Mouse (Mus musculus): Measurements from ENCODE around the gene Ovca2.
A peak's percentile ranks its signal among the peaks of the same experiment; 100 is the strongest.

Ovca2 gene

DNA sequence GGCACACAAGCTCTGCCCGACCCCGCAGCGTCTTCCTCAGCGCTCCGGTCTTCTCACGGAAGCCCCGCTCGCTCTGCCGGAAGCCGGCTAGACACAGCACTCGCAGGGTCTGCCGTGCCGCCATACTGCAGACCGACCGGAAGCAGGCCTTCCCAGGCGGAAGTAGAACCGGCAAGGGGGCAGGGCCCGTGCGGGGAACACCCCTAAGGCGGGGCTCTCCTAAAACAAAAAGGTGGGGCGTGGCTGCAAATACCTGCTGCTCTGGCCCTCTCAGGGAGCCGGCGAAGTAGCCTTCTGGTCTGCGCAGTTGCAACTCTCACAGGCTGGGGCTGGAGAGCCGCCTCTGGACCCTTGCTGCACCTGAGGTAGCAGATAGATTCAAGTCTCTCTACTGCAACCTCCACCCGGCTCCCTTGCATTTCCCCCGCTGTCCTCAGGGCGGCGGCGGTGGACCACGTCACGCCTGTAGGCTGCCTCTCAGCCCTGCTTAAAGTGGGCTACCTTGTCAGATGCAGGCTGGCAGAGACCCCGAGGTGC is at the start of gene Ovca2:
Ovca2 (minus strand) TSS at position 164 of the 537 bp plus-strand sequence.
- DNase-seq: peak; percentile 92

DNA sequence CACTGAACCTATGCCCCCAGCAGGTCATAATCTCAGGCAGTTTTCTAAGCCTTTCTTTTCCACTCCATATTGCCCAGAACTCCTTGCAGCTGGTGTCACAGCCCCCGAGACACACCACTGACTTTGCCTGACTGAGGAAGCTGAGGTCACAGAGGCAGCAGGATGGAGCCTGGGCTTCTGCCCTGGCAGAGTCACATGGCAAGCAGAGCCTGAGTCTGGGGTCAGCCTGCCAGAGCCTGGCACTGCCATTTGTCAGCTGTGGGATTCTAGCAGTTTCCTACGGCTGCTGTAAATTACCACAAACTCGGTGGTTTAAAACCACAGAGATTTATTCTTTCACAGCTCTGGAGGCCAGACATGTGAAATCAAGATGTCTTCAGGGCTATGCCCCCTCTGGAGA is 49.0 kb upstream of the Ovca2 start:
- no peak for DNase-seq

DNA sequence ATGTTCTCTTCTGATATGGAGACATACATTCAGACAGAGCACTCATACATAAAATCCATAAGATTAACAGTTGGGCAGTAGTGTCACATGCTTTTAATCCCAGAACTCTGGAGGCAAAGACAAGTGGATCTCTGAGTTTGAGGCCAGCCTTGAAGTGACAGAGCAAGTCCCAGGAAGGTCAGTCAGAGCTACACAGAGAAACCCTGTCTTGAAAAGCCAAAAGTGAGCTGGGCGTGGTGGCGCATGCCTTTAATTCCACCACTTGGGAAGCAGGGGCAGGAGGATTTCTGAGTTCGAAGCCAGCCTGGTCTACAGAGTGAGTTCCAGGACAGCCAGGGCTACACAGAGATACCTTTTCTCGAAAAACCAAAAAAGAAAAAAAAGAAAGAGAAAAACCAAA is 46.2 kb upstream of the Ovca2 start:
- DNase-seq: no peak

DNA sequence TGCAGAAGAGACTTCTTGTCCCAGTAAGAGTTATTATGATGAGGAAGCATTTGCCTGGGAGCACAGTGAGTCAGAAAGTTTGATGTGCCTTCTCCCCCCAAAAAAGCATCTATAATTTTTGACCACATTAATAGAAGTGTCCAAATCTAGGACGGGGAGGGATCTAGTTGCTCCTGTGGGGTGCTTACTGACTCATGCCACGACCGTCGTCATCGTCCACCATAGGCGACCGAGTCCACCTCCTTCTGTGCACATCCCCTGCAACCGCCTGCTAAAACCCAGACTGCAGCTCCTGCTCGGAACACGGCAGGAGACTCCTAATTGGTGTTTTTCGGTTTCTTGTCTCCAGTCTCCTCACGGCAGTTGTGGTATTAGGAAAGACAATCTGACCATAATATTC is 45.4 kb upstream of the Ovca2 start:
- no peak for DNase-seq

DNA sequence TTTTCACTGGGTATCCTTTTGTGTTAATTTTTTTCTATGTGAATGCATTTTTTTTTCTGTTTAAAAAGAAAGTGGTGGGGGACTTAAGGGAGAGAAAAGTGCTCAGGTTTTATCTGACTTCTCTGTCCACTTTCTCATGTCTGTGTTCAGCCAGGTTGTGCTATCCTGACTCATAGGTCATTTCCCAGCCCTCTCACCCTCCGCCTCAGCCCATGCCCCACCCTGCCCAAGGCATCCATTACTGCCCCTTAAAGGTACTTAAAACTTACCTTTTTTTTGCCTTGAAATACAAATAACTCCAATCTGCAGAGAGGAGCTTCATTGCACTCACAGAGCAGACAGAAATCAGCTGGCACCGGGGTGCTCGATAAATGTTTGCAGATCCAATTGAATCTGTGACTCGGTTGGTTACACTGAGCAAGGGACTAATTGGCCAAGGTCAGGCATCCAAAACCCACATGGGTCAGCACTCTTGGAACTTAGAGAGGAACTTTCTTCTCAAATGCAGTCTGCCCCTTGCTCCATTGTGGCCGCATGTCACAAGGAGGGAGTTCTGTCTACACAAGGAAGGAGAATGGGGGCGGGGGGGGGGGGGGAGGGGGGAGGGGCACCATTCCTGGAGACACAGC is 42.0 kb upstream of the Ovca2 start:
- DNase-seq: no peak

DNA sequence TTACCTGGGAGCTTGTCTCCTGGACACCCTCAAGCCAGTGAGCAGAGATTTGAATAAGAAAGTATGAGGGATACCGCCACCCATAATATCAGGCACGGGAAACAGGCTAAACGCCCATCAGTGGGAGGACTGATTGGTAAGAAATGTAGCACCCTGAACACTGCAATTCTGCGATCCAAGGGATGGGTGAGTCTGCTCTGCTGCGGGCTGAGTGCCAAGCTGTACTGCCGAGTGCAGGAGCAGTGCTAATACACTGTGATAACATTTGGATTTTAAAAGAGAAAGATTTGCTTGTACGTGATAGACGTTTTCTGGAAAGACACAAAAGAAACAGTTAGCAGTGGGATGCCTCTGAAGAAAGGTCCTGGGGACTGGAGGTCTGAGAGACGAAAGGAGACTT is 41.5 kb upstream of the Ovca2 start:
- DNase-seq: peak; percentile 57

DNA sequence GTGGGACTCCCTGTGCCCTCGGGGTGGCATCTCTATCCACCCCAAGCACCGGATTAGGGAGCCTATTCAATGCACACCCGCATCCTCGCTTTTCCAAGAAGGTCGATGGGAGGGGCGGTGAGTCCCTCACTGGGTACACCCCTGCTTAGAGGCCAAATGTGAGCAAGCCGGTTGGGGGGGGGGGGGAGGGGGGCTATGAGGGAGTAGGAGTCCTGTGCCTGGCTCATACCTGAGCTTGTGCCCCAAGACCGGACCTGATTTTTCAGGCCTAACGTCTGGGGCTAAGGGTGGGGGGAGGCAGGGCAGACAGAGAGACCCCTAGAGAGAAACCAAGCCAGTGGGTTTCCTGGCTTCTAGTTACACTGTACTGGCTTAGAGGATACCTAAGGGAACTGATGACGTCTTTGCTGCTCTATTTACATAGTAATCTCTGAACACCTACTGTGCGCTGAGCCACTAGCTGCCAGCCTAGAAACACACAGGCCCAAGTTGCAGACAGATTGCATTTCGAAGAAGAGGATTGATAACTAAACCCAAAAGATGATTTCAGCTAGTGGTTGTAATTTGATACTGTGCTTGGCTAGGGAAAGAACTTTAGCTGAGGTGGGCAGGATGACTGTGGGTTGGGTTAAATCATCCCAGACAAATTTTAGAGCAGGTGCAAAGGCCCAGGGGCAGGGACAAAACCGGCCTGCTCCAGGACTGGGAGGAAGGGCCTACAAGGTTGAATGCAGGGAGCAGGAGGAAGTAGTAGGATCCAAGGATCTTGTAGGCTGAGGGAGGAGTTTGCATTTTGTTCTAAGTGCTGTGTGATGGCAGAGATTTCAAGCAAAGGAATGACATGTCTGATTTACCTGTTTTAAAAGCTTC is 35.7 kb upstream of the Ovca2 start:
- DNase-seq: no peak

DNA sequence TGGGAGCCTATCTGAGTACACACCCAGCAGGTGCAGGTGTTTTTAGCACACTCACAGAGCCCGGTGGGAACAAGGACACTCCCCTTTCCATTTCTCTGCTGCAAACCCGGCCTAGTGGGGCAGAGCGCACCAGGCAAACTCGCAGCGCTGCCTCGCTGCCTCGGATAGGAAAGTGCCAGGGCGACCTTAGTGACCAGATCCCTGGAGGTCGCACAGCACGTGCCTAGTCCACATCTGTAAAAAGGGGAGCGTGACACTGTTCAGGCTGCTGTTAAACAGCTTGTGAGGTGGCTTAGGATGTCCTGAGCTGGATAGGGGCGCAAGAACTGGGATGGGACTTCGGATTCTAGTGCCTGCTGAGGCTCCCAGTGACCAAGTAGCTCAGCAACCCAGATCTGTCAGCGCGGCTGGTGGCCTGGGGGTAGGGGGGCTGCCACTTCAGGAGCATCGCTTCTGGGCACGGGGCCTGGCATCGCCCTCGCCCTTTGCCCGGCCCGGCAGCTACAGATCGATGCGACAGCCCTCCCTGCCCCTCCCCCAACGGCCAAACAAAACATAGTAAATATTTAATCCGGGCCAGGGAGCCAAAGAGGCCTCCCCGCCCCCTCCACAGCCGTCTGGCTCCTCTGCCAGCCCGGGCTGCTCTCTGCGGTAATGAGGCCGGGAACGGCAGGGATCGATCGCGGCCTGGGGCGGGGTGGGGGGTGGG is 34.9 kb upstream of the Ovca2 start:
- peak; percentile 47 for DNase-seq

DNA sequence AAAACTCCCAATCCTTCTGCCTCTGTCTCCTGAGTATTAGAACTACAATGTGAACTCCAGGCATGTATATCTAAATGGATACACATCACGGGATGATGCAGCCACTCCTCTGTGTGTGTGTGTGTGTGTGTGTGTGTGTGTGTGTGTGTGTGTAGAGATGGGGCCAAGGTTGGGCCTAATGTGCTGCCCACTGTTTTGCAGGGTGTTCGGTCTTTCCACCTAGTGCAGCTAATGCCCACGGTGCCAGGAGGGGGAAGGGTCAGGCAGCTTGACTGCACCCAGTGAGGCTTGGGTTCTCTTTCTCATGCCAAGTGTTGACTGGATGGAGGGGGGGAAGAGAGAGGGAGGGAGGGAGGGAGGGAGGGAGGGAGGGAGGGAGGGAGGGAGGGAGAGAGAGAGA is 34.2 kb upstream of the Ovca2 start:
- no peak for DNase-seq

DNA sequence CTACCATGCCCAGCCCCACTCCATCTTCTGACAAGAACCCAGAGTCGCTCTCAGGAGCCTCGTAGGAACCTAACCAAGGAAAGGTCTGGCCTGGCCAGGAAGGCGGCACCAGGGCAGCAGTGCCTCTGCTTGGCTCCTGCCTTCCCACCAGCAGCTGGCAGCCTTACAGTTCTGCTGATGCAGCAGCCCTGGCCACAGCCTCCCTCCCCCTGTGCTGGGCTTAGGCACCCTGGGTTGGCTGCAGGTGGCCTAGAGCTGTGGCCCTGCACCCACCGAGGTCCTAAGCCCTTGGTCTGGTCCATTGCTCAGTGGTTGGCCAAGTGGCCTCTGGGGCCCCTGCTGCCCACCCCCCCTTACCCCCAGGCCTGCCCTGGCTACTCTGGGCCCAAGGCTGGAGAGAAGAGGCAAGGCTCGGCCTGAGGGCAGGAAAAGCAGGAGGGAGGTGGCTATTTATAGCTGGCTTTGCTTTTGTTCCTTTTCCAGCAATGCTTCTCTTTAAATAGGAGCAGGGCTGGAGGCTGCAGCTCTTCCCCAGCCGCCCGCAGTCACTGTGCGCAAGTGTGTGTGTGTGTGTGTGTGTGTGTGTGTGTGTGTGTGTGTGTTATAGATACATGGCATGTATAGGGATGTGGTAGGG is 33.5 kb upstream of the Ovca2 start:
- peak; percentile 36 for DNase-seq

DNA sequence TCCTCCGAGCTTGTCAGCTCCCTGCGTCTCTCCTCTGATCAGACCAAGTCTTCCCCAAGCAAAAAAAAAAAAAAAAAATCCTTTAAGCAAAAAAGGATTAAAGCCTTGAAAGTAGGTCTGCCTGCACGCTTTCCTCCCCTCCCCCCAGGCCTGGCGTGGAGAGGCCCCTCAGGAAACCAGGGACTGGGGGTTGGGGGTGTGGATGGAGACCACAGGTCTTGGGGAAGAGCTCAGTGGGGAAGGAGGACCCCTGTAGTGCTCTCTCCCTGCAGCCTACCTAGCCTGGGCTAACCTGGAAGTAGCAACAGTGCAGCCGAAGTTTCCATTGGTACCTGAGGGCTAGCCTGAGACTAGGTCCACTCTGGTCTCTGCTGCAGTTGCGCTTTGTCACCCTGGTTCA is 32.1 kb upstream of the Ovca2 start:
- DNase-seq: no peak

DNA sequence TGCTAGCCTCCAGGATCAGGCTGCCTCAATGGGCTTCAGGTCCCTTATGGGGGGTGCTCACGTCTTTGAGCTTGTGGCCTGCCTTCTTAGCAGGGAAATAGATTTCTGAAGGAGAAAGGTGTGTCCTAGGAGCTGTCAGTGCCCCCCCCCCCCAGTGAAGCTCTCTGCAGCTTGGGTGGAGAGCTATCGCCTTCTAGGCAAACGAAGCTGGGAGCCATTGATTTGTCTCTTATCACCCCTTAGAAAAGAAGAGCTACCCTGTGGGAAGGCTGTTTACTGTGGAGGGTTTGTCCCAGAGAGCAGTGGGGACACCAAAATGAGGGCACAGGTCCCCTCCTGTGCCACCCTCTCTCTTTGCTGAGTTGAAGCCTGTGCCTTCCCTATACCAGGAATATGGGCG is 31.5 kb upstream of the Ovca2 start:
- DNase-seq: no peak

DNA sequence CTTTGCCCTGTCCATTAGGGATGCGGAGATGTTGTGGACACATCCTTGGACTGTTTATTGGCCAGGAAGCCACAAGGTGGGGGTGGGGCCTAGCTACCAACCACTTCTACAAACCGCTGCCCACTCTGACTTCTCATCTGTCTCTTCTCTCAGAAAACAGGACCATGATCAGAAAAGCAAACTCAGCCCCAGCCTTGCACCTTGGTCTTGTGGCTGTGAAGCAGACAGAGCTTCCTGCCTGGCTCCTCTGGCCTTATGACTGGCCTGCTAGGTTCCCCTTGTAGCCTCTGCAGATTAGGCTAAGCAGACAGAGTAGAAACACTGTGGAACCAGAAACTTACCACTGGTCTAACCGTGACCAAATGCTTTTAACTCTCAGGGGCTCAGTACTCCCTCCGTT is 30.7 kb upstream of the Ovca2 start:
- DNase-seq: no peak

DNA sequence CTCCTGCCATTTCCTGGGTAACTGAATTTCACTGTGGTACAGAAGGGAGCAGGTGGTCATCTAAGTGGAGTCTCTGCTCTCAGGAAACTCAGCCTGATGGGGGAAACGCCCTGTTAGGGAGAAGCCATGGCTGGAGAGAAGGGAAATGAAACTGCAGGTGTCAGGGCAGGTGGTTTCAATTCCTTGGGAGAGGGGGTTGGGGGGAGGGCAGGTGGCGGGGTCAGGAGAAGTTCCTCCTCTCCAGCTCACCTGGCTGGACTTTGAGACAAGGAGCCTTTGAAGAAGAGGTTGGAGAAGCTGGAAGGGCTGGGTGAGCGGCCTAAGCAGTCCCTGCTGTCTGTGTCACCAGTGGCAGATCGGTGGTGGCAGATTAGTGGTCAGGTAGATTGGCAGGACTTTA is 27.7 kb upstream of the Ovca2 start:
- no peak for DNase-seq

DNA sequence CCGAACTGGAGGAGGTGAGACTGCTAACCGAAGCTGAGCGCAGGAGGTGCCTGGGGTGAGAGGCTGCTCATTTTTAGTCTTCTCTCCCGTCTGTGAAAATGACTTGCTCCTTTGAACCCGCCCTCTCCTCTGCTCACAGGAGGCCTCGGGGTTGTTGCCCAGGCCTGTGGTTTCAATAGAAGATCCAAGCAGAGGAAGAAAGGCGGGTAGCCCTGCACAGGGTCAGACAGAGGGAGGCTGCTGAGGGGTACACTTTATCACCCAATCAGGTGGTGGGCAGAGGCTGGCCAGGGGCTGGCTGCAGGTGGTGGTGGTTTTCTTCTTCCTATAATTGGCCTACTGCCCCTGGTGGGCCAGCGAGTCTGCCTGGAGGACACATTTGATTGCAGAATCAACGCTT is 25.8 kb upstream of the Ovca2 start:
- DNase-seq: no peak

DNA sequence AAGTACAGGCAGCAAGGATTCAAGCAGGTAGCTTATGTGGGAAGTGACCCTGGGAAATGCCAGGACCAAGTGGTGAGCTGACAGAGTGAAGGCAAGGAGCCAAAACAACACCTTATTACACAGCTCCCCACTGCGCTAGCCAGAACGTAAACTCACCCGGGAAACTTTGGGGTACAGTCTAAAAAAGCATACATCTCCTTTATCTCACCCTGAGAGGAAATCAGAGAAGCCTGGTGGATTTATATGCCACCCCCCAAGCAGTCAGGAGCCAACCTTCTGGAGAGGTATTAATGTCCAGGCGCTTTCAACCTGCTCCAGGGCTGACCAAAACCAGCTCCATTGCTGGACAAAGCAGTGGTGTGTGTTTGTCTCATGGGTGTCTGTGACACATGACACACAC is 25.3 kb upstream of the Ovca2 start:
- no peak for DNase-seq

DNA sequence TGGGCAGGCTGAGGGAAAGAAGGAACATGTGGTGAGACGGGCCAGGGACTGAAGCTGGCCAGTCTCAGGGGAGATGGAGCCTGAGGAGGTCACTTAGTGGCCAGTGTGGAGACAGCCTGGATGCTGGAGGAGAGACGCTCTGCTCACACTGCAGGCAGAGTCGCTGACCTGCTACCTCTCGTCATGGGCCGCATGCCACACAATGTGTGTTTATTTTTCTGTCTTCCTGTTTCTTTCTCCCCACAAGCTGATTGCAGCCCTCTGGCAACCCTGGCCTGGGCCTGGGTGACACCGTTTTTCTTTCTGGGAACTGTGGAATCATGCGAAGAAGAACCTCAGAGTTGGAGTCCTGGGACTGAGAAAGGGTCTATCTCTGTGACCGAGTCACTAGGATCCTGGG is 23.1 kb upstream of the Ovca2 start:
- DNase-seq: no peak

DNA sequence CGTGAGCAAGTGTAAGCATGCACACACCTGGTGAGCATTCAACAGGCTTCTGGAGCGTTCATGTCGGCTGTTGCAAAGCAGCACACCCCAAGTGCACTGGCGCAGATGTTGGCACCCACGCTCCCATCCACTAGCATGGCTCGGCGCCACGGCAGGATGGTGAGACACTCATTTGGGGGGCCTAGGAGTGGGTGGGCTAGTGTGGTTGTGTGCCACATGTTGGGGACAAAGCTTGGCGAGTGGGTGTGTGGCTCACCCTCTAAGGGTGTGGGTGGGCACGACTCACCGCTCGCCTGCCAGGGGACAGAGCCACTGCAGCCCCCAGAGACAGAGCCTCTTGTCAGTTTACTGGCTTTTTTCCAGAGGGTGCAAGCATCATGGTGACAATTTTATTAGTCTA is 22.3 kb upstream of the Ovca2 start:
- DNase-seq: no peak

DNA sequence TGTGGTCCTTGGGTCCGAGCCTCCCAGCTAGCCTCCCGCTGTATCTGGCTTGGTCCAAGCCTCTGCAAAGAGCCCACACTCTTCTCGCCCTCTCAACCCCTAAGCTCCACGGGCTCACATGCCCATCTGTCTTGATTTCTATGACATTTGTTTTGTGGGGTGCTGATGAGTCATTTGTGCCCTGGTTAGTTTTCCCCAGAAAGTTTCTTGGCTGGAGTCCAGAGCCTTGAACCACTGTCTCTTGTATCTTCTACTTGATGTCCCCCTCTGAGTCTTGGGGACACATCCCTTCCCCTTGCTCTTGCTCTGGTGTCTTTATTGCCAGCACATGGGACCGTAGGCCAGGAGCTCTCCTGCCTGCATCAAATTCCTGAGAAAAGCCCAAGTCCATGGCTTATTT is 21.3 kb upstream of the Ovca2 start:
- DNase-seq: no peak

DNA sequence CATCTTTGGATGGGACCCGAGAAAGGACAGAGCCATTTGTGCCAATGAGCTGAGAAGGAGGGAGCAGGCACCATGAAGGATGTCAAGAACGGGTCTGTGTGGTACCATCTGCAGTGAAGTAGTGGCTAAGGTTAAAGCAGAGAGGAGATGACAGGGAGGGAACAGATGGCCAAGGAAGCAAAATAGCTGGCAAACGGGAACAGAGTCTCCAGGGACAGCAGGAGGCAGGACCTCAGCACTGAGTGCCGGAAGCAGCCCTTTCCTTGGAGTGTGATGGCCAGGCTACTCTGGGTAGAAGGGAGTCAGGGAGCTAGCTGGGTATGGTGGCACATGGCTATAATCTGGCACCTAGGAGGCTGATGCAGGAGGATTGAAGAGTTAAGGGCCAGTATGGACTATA is 20.2 kb upstream of the Ovca2 start:
- no peak for DNase-seq

DNA sequence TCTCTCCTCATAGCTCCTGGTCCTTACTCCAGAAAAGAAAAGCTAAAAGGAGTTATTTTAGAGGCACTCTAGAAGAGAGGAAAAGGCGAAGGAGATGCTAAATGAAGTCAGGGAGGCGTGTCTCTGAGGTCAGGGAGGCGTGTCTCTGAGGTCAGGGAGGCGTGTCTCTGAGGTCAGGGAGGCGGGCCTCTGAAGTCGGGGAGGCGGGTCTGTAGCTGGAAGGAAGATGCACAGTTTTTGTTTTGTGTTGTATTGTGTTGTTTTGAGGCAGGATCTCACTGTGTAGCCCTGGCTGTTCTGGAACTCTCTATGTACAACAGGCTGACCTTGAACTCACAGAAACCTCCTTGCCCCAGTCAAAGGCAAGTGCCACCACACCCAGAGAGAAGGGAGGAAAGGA is 19.3 kb upstream of the Ovca2 start:
- no peak for DNase-seq

DNA sequence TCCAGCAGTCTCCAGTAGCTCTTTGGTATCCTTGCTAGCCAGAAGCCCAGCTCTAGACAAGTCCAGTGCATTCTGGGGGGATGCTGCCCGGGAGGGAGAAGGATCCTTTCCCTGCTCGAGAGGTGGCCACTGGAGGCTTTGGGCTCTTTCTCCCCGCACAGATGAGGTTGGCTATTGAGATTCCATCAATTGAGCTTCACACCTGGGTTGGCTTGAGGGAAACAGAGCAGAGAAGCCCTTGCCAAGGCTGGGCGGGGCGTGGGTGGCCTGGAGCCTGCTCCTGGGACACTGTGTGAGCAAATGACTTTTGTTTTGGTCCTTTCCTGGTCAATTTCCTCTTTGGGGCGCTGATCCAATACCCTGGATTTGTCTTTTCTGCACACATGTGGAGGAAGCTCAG is 17.5 kb upstream of the Ovca2 start:
- DNase-seq: no peak

DNA sequence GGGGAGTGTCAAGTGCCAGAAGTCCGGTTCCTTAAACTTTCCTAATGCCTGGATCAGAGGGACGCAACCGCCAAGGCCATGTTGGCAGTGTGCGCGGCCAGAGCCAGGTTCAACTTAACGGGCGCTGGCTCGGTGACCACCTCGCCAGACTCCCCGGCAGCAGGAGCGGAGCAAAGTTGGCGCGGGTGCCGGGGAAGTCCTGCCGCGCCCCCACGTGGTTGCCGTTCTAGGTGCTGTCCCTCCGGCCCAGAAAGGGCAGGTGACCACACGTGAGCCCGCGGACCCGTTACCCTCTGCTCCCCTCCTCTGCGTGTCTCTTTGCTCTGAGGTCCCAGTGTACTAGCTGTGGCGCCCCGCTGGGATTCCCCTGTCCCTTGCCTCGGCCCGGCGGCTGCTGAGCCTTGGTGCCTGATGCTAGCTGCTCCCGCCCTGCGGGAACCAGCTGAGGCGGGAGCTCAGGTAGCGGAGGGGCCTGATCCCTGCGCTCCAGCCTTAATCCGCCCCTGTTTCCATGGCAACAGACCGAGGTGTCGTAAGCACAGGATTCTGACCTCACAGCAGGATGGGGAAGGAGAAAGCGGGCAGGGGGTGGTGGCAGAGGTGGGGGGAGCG is 16.3 kb upstream of the Ovca2 start:
- peak; percentile 37 for DNase-seq

Data from right cerebral cortex, postnatal 4 days (tissue).